Mouse (Mus musculus): ENCODE data around the gene Nudt3. TPM values are rescaled to one million over a fixed set of nuclear protein-coding genes. Genes with fewer than 3 reads are reported as not detected.
"Not testable (repeated sequence)": the region's sequence is repeated elsewhere in the genome, so short reads cannot be mapped to it uniquely, and the experiment has no call there.

Nudt3 gene
- polyA plus RNA-seq, 1 experiment: 59.8 TPM

- Histone ChIP-seq H3K27ac (ENCODE audit: control insufficient read depth, insufficient read depth, low read depth, low read length) (no peak overlapping the region), H3K4me3 (ENCODE audit: control insufficient read depth, low read depth, low read length) (no peak overlapping the region)
- no peak for TF ChIP-seq POLR2A (IDR thresholded peaks at IDR 0.05; ENCODE audit: control insufficient read depth, low read depth, low read length)
Measured at GRCm38 (mm10) chr17:27643101-27643500, 19.8 kb upstream of the Nudt3 start.

DNA sequence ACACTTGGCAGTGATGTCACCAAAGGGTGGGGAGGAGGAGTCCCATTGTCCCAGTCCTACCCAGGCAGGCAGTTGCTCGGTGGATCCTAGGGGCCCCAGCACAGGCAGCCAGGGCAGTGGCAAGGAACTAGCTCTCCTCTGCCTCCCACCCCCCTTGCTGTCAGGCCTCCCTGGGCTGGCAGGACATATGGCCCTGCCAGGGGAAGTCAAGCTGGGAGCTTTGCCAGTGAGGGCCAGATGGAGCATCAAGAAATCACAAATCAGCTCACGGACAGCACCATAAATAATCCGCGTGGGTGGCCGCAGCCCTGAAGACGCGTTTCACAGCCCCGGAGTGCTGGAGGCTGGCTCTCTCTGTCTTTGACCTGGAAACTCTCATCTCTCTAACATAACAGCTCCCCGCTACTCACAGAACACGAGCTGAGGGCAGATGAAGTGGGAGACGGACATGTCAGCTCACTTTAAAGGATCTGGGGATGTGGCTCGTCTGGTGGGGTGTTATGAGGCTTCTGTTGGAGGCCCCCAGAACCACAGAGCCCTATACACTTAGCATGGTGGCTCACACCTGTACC, 19.3 kb upstream of the Nudt3 start:
- Histone ChIP-seq H3K27me3 (ENCODE audit: control insufficient read depth, insufficient read depth, low read length) (no peaks in the 10 kb centered on the region), H3K4me1 (ENCODE audit: control insufficient read depth, insufficient read depth, low read length) (peaks cover 4% of the 10 kb centered on the region), H3K4me3 (ENCODE audit: control insufficient read depth, low read depth, low read length) (no peak overlapping the region), H3K27ac (ENCODE audit: control insufficient read depth, insufficient read depth, low read depth, low read length) (no peak overlapping the region), H3K36me3 (ENCODE audit: control insufficient read depth, insufficient read depth, low read length) (no peaks in the 10 kb centered on the region)
- TF ChIP-seq POLR2A (IDR thresholded peaks at IDR 0.05; ENCODE audit: control insufficient read depth, low read depth, low read length) (no peak), CTCF (IDR thresholded peaks at IDR 0.05; ENCODE audit: control insufficient read depth, insufficient read depth, insufficient replicate concordance, low read depth, low read length) (no peak)

More at GRCm38 (mm10) chr17:27643101-27643500, 19.8 kb upstream of the Nudt3 start:
- Histone ChIP-seq H3K4me1 (ENCODE audit: control insufficient read depth, insufficient read depth, low read length) (peaks cover 4% of the 10 kb centered on the region), H3K36me3 (ENCODE audit: control insufficient read depth, insufficient read depth, low read length) (no peaks in the 10 kb centered on the region), H3K27me3 (ENCODE audit: control insufficient read depth, insufficient read depth, low read length) (no peaks in the 10 kb centered on the region)

DNA sequence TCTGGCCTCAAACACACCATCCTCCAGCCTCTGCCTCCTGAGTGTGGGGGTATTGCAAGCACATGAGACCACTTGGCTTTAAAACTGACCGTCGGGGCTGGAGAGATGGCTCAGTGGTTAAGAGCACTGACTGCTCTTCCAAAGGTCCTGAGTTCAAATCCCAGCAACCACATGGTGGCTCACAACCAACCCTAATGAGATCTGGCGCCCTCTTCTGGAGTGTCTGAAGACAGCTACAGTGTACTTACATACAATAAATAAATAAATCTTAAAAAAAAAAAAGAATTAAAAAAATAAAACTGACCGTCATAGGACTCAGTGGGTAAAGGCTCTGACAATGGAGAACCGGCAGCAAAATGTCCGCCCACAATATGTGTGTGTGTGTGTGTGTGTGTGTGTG, 16.6 kb upstream of the Nudt3 start:
- H3K4me3 ChIP-seq (ENCODE audit: control insufficient read depth, low read depth, low read length); H3K27me3 ChIP-seq (ENCODE audit: control insufficient read depth, insufficient read depth, low read length); H3K36me3 ChIP-seq (ENCODE audit: control insufficient read depth, insufficient read depth, low read length); H3K27ac ChIP-seq (ENCODE audit: control insufficient read depth, insufficient read depth, low read depth, low read length); H3K4me1 ChIP-seq (ENCODE audit: control insufficient read depth, insufficient read depth, low read length): not testable (repeated sequence)

DNA sequence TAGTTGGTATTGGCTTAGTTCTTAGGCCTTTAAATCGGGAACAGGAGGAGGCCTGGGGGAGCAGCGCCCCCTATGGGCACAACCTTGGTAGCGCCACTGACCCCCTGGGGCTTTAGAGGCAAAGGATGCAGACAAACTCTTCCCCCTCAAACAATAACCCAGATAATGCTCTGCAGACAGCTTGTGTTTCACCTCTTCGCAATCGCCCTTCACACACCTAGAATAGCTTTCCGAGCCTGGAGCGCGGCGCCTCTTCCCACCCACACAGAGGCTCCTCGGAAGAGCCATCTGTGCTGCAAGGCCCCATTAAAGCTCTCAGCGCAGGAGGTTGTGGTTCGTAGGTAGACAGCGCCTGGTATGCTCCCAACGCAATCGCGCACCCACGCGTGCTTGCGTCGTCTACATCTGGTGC, 15.6 kb upstream of the Nudt3 start:
- Histone ChIP-seq H3K27me3 (ENCODE audit: control insufficient read depth, insufficient read depth, low read length) (no peaks in the 10 kb centered on the region), H3K36me3 (ENCODE audit: control insufficient read depth, insufficient read depth, low read length) (no peaks in the 10 kb centered on the region), H3K4me3 (ENCODE audit: control insufficient read depth, low read depth, low read length) (peak overlapping the region; percentile 14), H3K27ac (ENCODE audit: control insufficient read depth, insufficient read depth, low read depth, low read length) (no peak overlapping the region), H3K4me1 (ENCODE audit: control insufficient read depth, insufficient read depth, low read length) (peaks cover 9% of the 10 kb centered on the region)
- TF ChIP-seq CTCF (IDR thresholded peaks at IDR 0.05; ENCODE audit: control insufficient read depth, insufficient read depth, insufficient replicate concordance, low read depth, low read length): peak; percentile 90
- no peak for TF ChIP-seq POLR2A (IDR thresholded peaks at IDR 0.05; ENCODE audit: control insufficient read depth, low read depth, low read length)

- peaks cover 9% of the 10 kb centered on the region for H3K4me1 ChIP-seq (ENCODE audit: control insufficient read depth, insufficient read depth, low read length)
- no peaks in the 10 kb centered on the region for H3K27me3 ChIP-seq (ENCODE audit: control insufficient read depth, insufficient read depth, low read length)
- H3K27ac ChIP-seq (ENCODE audit: control insufficient read depth, insufficient read depth, low read depth, low read length): no peak overlapping the region; the same call in 1 of the 2 replicates
- H3K36me3 ChIP-seq (ENCODE audit: control insufficient read depth, insufficient read depth, low read length): no peaks in the 10 kb centered on the region
- TF ChIP-seq CTCF (IDR thresholded peaks at IDR 0.05; ENCODE audit: control insufficient read depth, insufficient read depth, insufficient replicate concordance, low read depth, low read length) (no peak), POLR2A (IDR thresholded peaks at IDR 0.05; ENCODE audit: control insufficient read depth, low read depth, low read length) (no peak)
- H3K4me3 ChIP-seq (ENCODE audit: control insufficient read depth, low read depth, low read length): no peak overlapping the region
Measured at GRCm38 (mm10) chr17:27637333-27637732, 14.0 kb upstream of the Nudt3 start.

DNA sequence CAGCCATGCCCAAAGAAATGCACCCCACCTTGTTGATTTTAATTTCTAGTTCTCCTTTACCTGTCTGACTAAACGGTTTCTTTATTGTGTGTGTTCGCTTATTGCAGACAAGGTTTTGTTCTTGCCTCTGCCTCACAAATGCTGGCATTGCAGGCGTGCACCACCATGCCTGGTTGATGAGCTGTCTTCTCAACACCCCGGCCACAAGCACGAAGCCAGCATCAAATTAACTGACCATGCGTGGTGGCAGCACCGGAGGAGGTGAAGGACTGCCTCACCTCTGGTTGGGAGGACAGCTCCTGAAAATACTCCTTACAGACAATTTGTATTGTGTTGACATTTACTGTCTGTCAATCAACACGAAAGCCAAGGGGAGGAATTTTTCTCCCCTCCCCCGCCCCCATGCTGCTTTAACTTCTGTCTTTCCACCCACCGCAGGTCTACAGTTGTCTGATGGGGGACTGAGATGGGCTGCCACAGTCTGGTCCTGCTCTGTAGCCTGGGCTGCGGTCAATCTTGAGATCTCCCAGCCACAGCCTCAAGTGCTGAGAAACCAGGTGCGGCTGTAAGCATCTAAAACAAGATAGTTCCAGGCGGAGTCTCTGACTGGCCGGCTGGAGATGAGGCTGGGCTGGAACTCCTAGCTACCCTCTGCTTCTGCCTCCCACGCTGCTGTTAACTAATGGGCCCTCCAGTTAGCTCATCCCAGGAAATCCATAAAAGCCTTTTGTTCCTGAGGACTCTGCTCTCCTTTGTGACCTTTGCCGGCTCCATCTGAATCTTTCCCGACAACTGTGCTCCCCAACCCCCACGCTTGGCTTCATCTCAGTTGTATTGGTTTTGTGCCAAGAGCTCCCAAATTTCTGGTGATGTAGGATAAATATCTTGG, 13.1 kb upstream of the Nudt3 start, which contains the start of gene Rps10:
TSS of gene Rps10 (minus strand) at position 538 of the 889 bp plus-strand sequence.
- H3K27ac ChIP-seq (ENCODE audit: control insufficient read depth, insufficient read depth, low read depth, low read length): peak within 1 kb of the TSS; percentile 7; the same call in 1 of the 2 replicates
- H3K4me3 ChIP-seq (ENCODE audit: control insufficient read depth, low read depth, low read length): no peak within 1 kb of the TSS
- no peaks in the 10 kb centered on the region for H3K27me3 ChIP-seq (ENCODE audit: control insufficient read depth, insufficient read depth, low read length)
- TF ChIP-seq CTCF (IDR thresholded peaks at IDR 0.05; ENCODE audit: control insufficient read depth, insufficient read depth, insufficient replicate concordance, low read depth, low read length) (no peak), POLR2A (IDR thresholded peaks at IDR 0.05; ENCODE audit: control insufficient read depth, low read depth, low read length) (0 out of 2 replicates have a peak, but pooled peaks have one; percentile 10)
- H3K4me1 ChIP-seq (ENCODE audit: control insufficient read depth, insufficient read depth, low read length): peaks cover 9% of the 10 kb centered on the region
- H3K36me3 ChIP-seq (ENCODE audit: control insufficient read depth, insufficient read depth, low read length): no peaks in the 10 kb centered on the region; the same call in 1 of the 2 replicates

DNA sequence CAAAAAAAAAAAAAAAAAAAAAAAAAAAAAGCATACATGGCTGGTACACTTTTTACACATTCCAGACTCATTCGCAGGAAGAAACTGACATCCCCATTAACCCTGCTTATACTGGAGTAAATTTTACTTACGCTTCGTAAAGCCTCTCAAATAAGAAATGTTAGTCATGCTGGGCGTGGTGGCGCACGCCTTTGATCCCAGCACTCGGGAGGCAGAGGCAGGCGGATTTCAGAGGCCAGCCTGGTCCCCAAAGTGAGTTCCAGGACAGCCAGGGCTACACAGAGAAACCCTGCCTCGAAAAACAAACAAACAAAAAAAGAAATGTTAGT, 12.2 kb upstream of the Nudt3 start:
- not testable (repeated sequence) for H3K27ac ChIP-seq (ENCODE audit: control insufficient read depth, insufficient read depth, low read depth, low read length); H3K36me3 ChIP-seq (ENCODE audit: control insufficient read depth, insufficient read depth, low read length); H3K27me3 ChIP-seq (ENCODE audit: control insufficient read depth, insufficient read depth, low read length); H3K4me3 ChIP-seq (ENCODE audit: control insufficient read depth, low read depth, low read length); H3K4me1 ChIP-seq (ENCODE audit: control insufficient read depth, insufficient read depth, low read length)
